Comparison of ENCODE assay signal across 10 mouse cellular contexts in the genomic region with DNA sequence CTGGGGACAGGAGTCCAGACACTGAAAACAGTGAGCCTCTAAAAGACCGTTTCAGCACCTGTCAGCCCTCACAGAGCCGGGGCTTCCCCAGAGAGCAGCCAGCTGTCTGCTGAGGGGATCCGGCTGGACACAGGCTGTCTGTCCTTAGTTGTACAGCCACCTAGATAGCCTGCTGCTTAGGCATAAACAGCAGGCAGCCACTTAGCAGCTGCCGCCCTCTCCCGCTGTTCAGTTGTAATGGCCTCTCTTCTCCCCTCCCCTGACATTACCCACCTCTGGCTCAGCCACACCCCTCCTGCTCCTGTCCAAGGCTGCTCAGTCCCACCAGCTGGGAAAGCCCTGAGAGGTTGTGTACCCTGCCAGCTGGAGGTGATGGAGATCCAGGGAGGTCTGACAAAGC. TPM values are rescaled to one million over a fixed set of nuclear protein-coding genes. Genes with fewer than 3 reads are reported as not detected.
A peak's percentile ranks its signal among the peaks of the same experiment; 100 is the strongest.
DNase-seq lines count a peak whose midpoint lies in the region; ATAC-seq and TF ChIP-seq lines count a peak whose summit lies in the region.
"Had no signal": no experiment of that assay in that cellular context is flagged by ENCODE, and none has a peak within 500 bp of the region (broad histone marks: within the 10 kb centered on the region; RNA-seq: fewer than 3 reads in every experiment).

No protein-coding gene starts in this region.

- H3K27me3 ChIP-seq in lung, postnatal 0 days (replicated peaks; ENCODE audit: insufficient read depth, low read length): no peaks in the 10 kb centered on the region
- H3K27me3 ChIP-seq in embryonic facial prominence, embryonic 15.5 days: peaks cover 8% of the 10 kb centered on the region; the same call in 1 of the 2 replicates
- H3K27me3 ChIP-seq in limb, embryonic 10.5 days (ENCODE audit: low read depth, poor library complexity, severe bottlenecking): peaks cover 50% of the 10 kb centered on the region
- H3K27me3 ChIP-seq in stomach, embryonic 14.5 days (ENCODE audit: control insufficient read depth, insufficient read depth, low read length): no peaks in the 10 kb centered on the region

- no peak for TF ChIP-seq CTCF in lung, postnatal 0 days (IDR thresholded peaks at IDR 0.05)
- no peak for TF ChIP-seq CTCF in lung, adult 2 months (IDR thresholded peaks at IDR 0.05; ENCODE audit: insufficient read depth, low read length)

- H3K36me3 ChIP-seq in lung, postnatal 0 days (ENCODE audit: insufficient read depth, low read length): no peaks in the 10 kb centered on the region
- H3K36me3 ChIP-seq in embryonic facial prominence, embryonic 15.5 days: no peaks in the 10 kb centered on the region
- H3K36me3 ChIP-seq in limb, embryonic 10.5 days: no peaks in the 10 kb centered on the region
- H3K36me3 ChIP-seq in stomach, embryonic 14.5 days (ENCODE audit: control insufficient read depth, insufficient read depth, low read length): no peaks in the 10 kb centered on the region

- no peak for ATAC-seq in lung, postnatal 0 days
- peak; percentile 69 for ATAC-seq in embryonic facial prominence, embryonic 15.5 days (ENCODE audit: insufficient number of reproducible peaks, low FRiP score, low TSS enrichment, low read depth)
- ATAC-seq in stomach, embryonic 14.5 days (ENCODE audit: insufficient number of reproducible peaks, insufficient read depth, low FRiP score, low read depth): peak; percentile 12; the same call in 1 of the 2 replicates
- ATAC-seq in granulocyte monocyte progenitor cell, adult 5-6 weeks (replicated peaks; ENCODE audit: poor library complexity, severe bottlenecking): no peak

- H3K4me2 ChIP-seq in lung, postnatal 0 days (replicated peaks; ENCODE audit: low read depth, low read length): no peak overlapping the region
- peak overlapping the region; percentile 2; the same call in 1 of the 2 replicates for H3K4me2 ChIP-seq in embryonic facial prominence, embryonic 15.5 days (replicated peaks)
- H3K4me2 ChIP-seq in stomach, embryonic 14.5 days (replicated peaks; ENCODE audit: low read depth, low read length): no peak overlapping the region

- DNase-seq in lung, postnatal 0 days (ENCODE audit: low spot score): peak; percentile 21
- DNase-seq in lung, adult 2 months: no peak
- peak; percentile 38 for DNase-seq in limb, embryonic 10.5 days (ENCODE audit: low spot score)
- DNase-seq in spleen, postnatal 10 days (ENCODE audit: low spot score in 2 of 2): no peak
- DNase-seq: cerebellum, adult 11-12 months; layer of hippocampus, adult 9-11 months; thymus, adult 18-20 months had no signal

- no peak overlapping the region for H3K27ac ChIP-seq in lung, postnatal 0 days (ENCODE audit: low read length)
- H3K27ac ChIP-seq in embryonic facial prominence, embryonic 15.5 days (replicated peaks): no peak overlapping the region
- no peak overlapping the region for H3K27ac ChIP-seq in limb, embryonic 10.5 days
- H3K27ac ChIP-seq in stomach, embryonic 14.5 days (ENCODE audit: low read length): no peak overlapping the region

- peaks cover 10% of the 10 kb centered on the region; the same call in 1 of the 2 replicates for H3K4me1 ChIP-seq in lung, postnatal 0 days (ENCODE audit: insufficient read depth, low read depth, low read length)
- H3K4me1 ChIP-seq in lung, adult 2 months (ENCODE audit: control insufficient read depth, insufficient read depth, low read length): peaks cover 8% of the 10 kb centered on the region; the same call in 1 of the 2 replicates
- peaks cover 25% of the 10 kb centered on the region for H3K4me1 ChIP-seq in embryonic facial prominence, embryonic 15.5 days
- H3K4me1 ChIP-seq in limb, embryonic 10.5 days: peaks cover 53% of the 10 kb centered on the region
- peaks cover 11% of the 10 kb centered on the region; the same call in 1 of the 2 replicates for H3K4me1 ChIP-seq in stomach, embryonic 14.5 days (ENCODE audit: control insufficient read depth, insufficient read depth, low read length)

- TF ChIP-seq EP300 in lung, postnatal 0 days (IDR thresholded peaks at IDR 0.05): no peak

- no peak for TF ChIP-seq POLR2A in lung, adult 2 months (IDR thresholded peaks at IDR 0.05; ENCODE audit: borderline replicate concordance, extremely low read depth, low read depth, low read length)

- H3K4me3 ChIP-seq in lung, postnatal 0 days (ENCODE audit: low read depth, low read length): no peak overlapping the region
- H3K4me3 ChIP-seq in lung, adult 2 months (replicated peaks; ENCODE audit: extremely low read depth, low read depth, low read length): no peak overlapping the region
- no peak overlapping the region for H3K4me3 ChIP-seq in embryonic facial prominence, embryonic 15.5 days (replicated peaks)
- H3K4me3 ChIP-seq in limb, embryonic 10.5 days: no peak overlapping the region
- H3K4me3 ChIP-seq in stomach, embryonic 14.5 days (ENCODE audit: low read depth, low read length): no peak overlapping the region

- WGBS in lung, postnatal 0 days: 42% methylated on average over 4 of the region's 5 CpGs
- WGBS in lung, adult 2 months: 59% methylated on average over 5 of the region's 5 CpGs
- 26% methylated on average over 5 of the region's 5 CpGs for WGBS in embryonic facial prominence, embryonic 15.5 days
- WGBS in limb, embryonic 10.5 days: 5% methylated on average over 5 of the region's 5 CpGs
- WGBS in stomach, embryonic 14.5 days: 14% methylated on average over 5 of the region's 5 CpGs

- no peaks in the 10 kb centered on the region for H3K9me3 ChIP-seq in lung, postnatal 0 days (ENCODE audit: low read length)
- no peaks in the 10 kb centered on the region for H3K9me3 ChIP-seq in embryonic facial prominence, embryonic 15.5 days (replicated peaks)
- H3K9me3 ChIP-seq in limb, embryonic 10.5 days (replicated peaks): no peaks in the 10 kb centered on the region
- no peaks in the 10 kb centered on the region for H3K9me3 ChIP-seq in stomach, embryonic 14.5 days (ENCODE audit: control insufficient read depth, low read depth, low read length)

- H3K9ac ChIP-seq in lung, postnatal 0 days (replicated peaks; ENCODE audit: low read depth): no peak overlapping the region
- no peak overlapping the region for H3K9ac ChIP-seq in embryonic facial prominence, embryonic 15.5 days
- no peak overlapping the region for H3K9ac ChIP-seq in stomach, embryonic 14.5 days (replicated peaks; ENCODE audit: low read depth, low read length)

RNA-seq across cellular contexts. Expression of a gene that starts 2.7 kb away (rescaled TPM):
- polyA plus RNA-seq in lung, postnatal 0 days (2015; fragmentation: Nextera tagmentation; extraction: Ambion mirVana): 9.3 and 10.0 TPM in 2 replicates
- polyA plus RNA-seq in lung, adult 2 months (2012; rRNA removed): 18.1 and 20.6 TPM in 2 replicates
- polyA plus RNA-seq in embryonic facial prominence, embryonic 15.5 days (2015; fragmentation: Nextera tagmentation; extraction: Ambion mirVana): 14.1 and 14.8 TPM in 2 replicates
- 2.7 and 4.2 TPM in 2 replicates for polyA plus RNA-seq in limb, embryonic 10.5 days (2016; fragmentation: Nextera tagmentation; extraction: Ambion mirVana)
- polyA plus RNA-seq in stomach, embryonic 14.5 days (2014; fragmentation: Nextera tagmentation; extraction: Ambion mirVana): 11.3 and 13.1 TPM in 2 replicates
- total RNA-seq in granulocyte monocyte progenitor cell, adult 5-6 weeks (2014; fragmentation: Nextera tagmentation): 78.9 and 79.9 TPM in 2 replicates
- 41.0 and 46.8 TPM in 2 replicates for total RNA-seq in granulocyte monocyte progenitor cell, adult 5-6 weeks (2017)

RNA-seq across cellular contexts. Expression of a gene that starts 20.6 kb away (rescaled TPM):
- 79.3 and 86.1 TPM in 2 replicates for polyA plus RNA-seq in lung, postnatal 0 days (2015; fragmentation: Nextera tagmentation; extraction: Ambion mirVana)
- 59.8 and 70.1 TPM in 2 replicates for polyA plus RNA-seq in lung, adult 2 months (2012; rRNA removed)
- 31.0 and 31.8 TPM in 2 replicates for polyA plus RNA-seq in embryonic facial prominence, embryonic 15.5 days (2015; fragmentation: Nextera tagmentation; extraction: Ambion mirVana)
- polyA plus RNA-seq in limb, embryonic 10.5 days (2016; fragmentation: Nextera tagmentation; extraction: Ambion mirVana): 34.4 and 34.7 TPM in 2 replicates
- 33.0 and 33.8 TPM in 2 replicates for polyA plus RNA-seq in stomach, embryonic 14.5 days (2014; fragmentation: Nextera tagmentation; extraction: Ambion mirVana)
- total RNA-seq in granulocyte monocyte progenitor cell, adult 5-6 weeks (2014; fragmentation: Nextera tagmentation): not detected in 2 replicates
- total RNA-seq in granulocyte monocyte progenitor cell, adult 5-6 weeks (2017): not detected in 2 replicates

RNA-seq across cellular contexts. Expression of a gene that starts 42.2 kb away (rescaled TPM):
- 58.1 and 64.4 TPM in 2 replicates for polyA plus RNA-seq in lung, postnatal 0 days (2015; fragmentation: Nextera tagmentation; extraction: Ambion mirVana)
- 8.4 and 16.2 TPM in 2 replicates for polyA plus RNA-seq in lung, adult 2 months (2012; rRNA removed)
- polyA plus RNA-seq in embryonic facial prominence, embryonic 15.5 days (2015; fragmentation: Nextera tagmentation; extraction: Ambion mirVana): 138 and 139 TPM in 2 replicates
- 235 and 264 TPM in 2 replicates for polyA plus RNA-seq in limb, embryonic 10.5 days (2016; fragmentation: Nextera tagmentation; extraction: Ambion mirVana)
- 170 and 178 TPM in 2 replicates for polyA plus RNA-seq in stomach, embryonic 14.5 days (2014; fragmentation: Nextera tagmentation; extraction: Ambion mirVana)
- total RNA-seq in granulocyte monocyte progenitor cell, adult 5-6 weeks (2014; fragmentation: Nextera tagmentation): 110 and 113 TPM in 2 replicates
- total RNA-seq in granulocyte monocyte progenitor cell, adult 5-6 weeks (2017): 68.6 and 72.0 TPM in 2 replicates

RNA-seq across cellular contexts. Expression of a gene that starts 45.7 kb away (rescaled TPM):
- polyA plus RNA-seq in lung, postnatal 0 days (2015; fragmentation: Nextera tagmentation; extraction: Ambion mirVana): 0.01 and 0.02 TPM in 2 replicates
- polyA plus RNA-seq in lung, adult 2 months (2012; rRNA removed): 0.04 TPM in 1 of 2 replicates, not detected in the other
- 0.05 and 0.15 TPM in 2 replicates for polyA plus RNA-seq in embryonic facial prominence, embryonic 15.5 days (2015; fragmentation: Nextera tagmentation; extraction: Ambion mirVana)
- polyA plus RNA-seq in limb, embryonic 10.5 days (2016; fragmentation: Nextera tagmentation; extraction: Ambion mirVana): 0.04 and 0.06 TPM in 2 replicates
- 0.06 and 0.07 TPM in 2 replicates for polyA plus RNA-seq in stomach, embryonic 14.5 days (2014; fragmentation: Nextera tagmentation; extraction: Ambion mirVana)
- 0.11 and 0.24 TPM in 2 replicates for total RNA-seq in granulocyte monocyte progenitor cell, adult 5-6 weeks (2014; fragmentation: Nextera tagmentation)
- under 0.01 and 0.04 TPM in 2 replicates for total RNA-seq in granulocyte monocyte progenitor cell, adult 5-6 weeks (2017)

Comparison
In these comparisons a context has a peak if more than half of its experiments do, and no peak if none do; other contexts are left out.
1. DNase-seq: peak in lung, postnatal 0 days (single experiment) and limb, embryonic 10.5 days (single experiment); none in lung, adult 2 months (single experiment) and spleen, postnatal 10 days (0 of 2).
2. ATAC-seq: peak in embryonic facial prominence, embryonic 15.5 days (single experiment) and stomach, embryonic 14.5 days (single experiment); none in lung, postnatal 0 days (single experiment) and granulocyte monocyte progenitor cell, adult 5-6 weeks (single experiment).